25 mouse cellular contexts compared by ENCODE assay signal in genomic region chr4:46634881-46635280, GRCm38 (mm10). TPM values are rescaled to one million over a fixed set of nuclear protein-coding genes. Genes with fewer than 3 reads are reported as not detected.
DNase-seq lines count a peak whose midpoint lies in the region; ATAC-seq and TF ChIP-seq lines count a peak whose summit lies in the region.
"Had no signal": no experiment of that assay in that cellular context is flagged by ENCODE, and none has a peak within 500 bp of the region (broad histone marks: within the 10 kb centered on the region; RNA-seq: fewer than 3 reads in every experiment).

No protein-coding gene starts in this region.

- peak; percentile 47 for DNase-seq in midbrain, embryonic 11.5 days (ENCODE audit: low spot score, missing footprints)
- DNase-seq in CH12.LX (ENCODE audit: extremely low read depth) (no peak), liver (no peak)
- peak; percentile 72 for DNase-seq in brain, adult 2 months (ENCODE audit: low read depth, low spot score)
- no peak for DNase-seq in kidney, postnatal 4 days
- DNase-seq: adrenal gland, adult 2 months; adrenal gland, postnatal 14 days; cerebellum, adult 11-12 months; cerebellum, adult 8-10 months; cerebellum, postnatal 10 days; cerebellum, postnatal 36 days; embryo, embryonic 11 days; gastrocnemius, postnatal 25 days; heart, adult 18-20 months; heart, postnatal 10 days; heart, postnatal 36 days had no signal

- in situ Hi-C loops in CH12.LX (cut with MboI; ENCODE audit: low pct_ligation_motif_present, low pct_unique_long_range_greater_than_20kb, low sequenced_read_pairs): no loop called here

- WGBS in midbrain, embryonic 11.5 days: 64% methylated on average over 6 of the region's 6 CpGs
- 55% methylated on average over 6 of the region's 6 CpGs for WGBS in midbrain, embryonic 13.5 days

- no peak overlapping the region for H3K4me2 ChIP-seq in midbrain, embryonic 11.5 days
- H3K4me2 ChIP-seq in midbrain, embryonic 13.5 days (replicated peaks): no peak overlapping the region
- H3K4me2 ChIP-seq in CH12.LX (ENCODE audit: insufficient read depth, low read depth, poor library complexity, severe bottlenecking): no peak overlapping the region
- H3K4me2 ChIP-seq: forebrain, embryonic 13.5 days; heart, embryonic 12.5 days; heart, embryonic 15.5 days; hindbrain, embryonic 13.5 days had no signal

- no peak for TF ChIP-seq CTCF in CH12.LX (conservative IDR thresholded peaks at IDR 0.05 in 1 of 2, IDR thresholded peaks at IDR 0.05 in 1 of 2; ENCODE audit: low read depth in 2 of 2, low read length in 2 of 2)

- ATAC-seq in midbrain, embryonic 11.5 days (ENCODE audit: low FRiP score): no peak
- no peak for ATAC-seq in midbrain, embryonic 13.5 days
- ATAC-seq: forebrain, embryonic 13.5 days; forebrain, embryonic 16.5 days; hindbrain, embryonic 16.5 days had no signal

- no peak overlapping the region for H3K4me3 ChIP-seq in midbrain, embryonic 11.5 days (ENCODE audit: low read depth, low read length)
- H3K4me3 ChIP-seq in midbrain, embryonic 13.5 days (replicated peaks): no peak overlapping the region
- no peak overlapping the region for H3K4me3 ChIP-seq in CH12.LX (replicated peaks in 1 of 3; ENCODE audit: low read depth in 2 of 3, low read length in 2 of 3, poor library complexity in 1 of 3)
- H3K4me3 ChIP-seq: forebrain, embryonic 10.5 days; forebrain, embryonic 13.5 days; heart, embryonic 12.5 days; heart, embryonic 15.5 days; hindbrain, embryonic 10.5 days; hindbrain, embryonic 13.5 days had no signal

- H3K79me2 ChIP-seq in CH12.LX (replicated peaks; ENCODE audit: control insufficient read depth, extremely low read depth, insufficient read depth, poor library complexity, severe bottlenecking): no peaks in the 10 kb centered on the region

- no peak for TF ChIP-seq RAD21 in CH12.LX (IDR thresholded peaks at IDR 0.05; ENCODE audit: low read depth, low read length)

- no peak for TF ChIP-seq POLR2A in CH12.LX (IDR thresholded peaks at IDR 0.05; ENCODE audit: low read depth, low read length)

- no peaks in the 10 kb centered on the region for H3K9me3 ChIP-seq in midbrain, embryonic 11.5 days (ENCODE audit: control insufficient read depth, low read length)
- H3K9me3 ChIP-seq in midbrain, embryonic 13.5 days: no peaks in the 10 kb centered on the region
- H3K9me3 ChIP-seq in CH12.LX (replicated peaks; ENCODE audit: low read length): no peaks in the 10 kb centered on the region
- H3K9me3 ChIP-seq: forebrain, embryonic 10.5 days; forebrain, embryonic 13.5 days; heart, embryonic 12.5 days; heart, embryonic 15.5 days; hindbrain, embryonic 10.5 days; hindbrain, embryonic 13.5 days had no signal

- no peak overlapping the region for H3K27ac ChIP-seq in midbrain, embryonic 11.5 days (ENCODE audit: low read depth, low read length)
- no peak overlapping the region for H3K27ac ChIP-seq in midbrain, embryonic 13.5 days
- H3K27ac ChIP-seq in CH12.LX (ENCODE audit: insufficient read depth, low read depth): no peak overlapping the region
- H3K27ac ChIP-seq: forebrain, embryonic 10.5 days; forebrain, embryonic 13.5 days; heart, embryonic 15.5 days; hindbrain, embryonic 10.5 days; hindbrain, embryonic 13.5 days had no signal

- dilution Hi-C loops in CH12.LX (cut with MboI; ENCODE audit: extremely low pct_ligation_motif_present, extremely low pct_unique_long_range_greater_than_20kb, low sequenced_read_pairs): no loop called here

- H3K27me3 ChIP-seq in midbrain, embryonic 11.5 days (ENCODE audit: control insufficient read depth, insufficient read depth, low read length): no peaks in the 10 kb centered on the region
- no peaks in the 10 kb centered on the region for H3K27me3 ChIP-seq in midbrain, embryonic 13.5 days
- no peaks in the 10 kb centered on the region for H3K27me3 ChIP-seq in CH12.LX (replicated peaks)
- H3K27me3 ChIP-seq: hindbrain, embryonic 13.5 days had no signal

- 0 out of 2 replicates have a peak, but pooled peaks have one; percentile 48 for TF ChIP-seq EP300 in CH12.LX (IDR thresholded peaks at IDR 0.05; ENCODE audit: low read length)

- no peaks in the 10 kb centered on the region for H3K36me3 ChIP-seq in midbrain, embryonic 11.5 days (ENCODE audit: control insufficient read depth, insufficient read depth, low read length)
- no peaks in the 10 kb centered on the region for H3K36me3 ChIP-seq in midbrain, embryonic 13.5 days
- H3K36me3 ChIP-seq in CH12.LX (replicated peaks in 1 of 2; ENCODE audit: control insufficient read depth in 1 of 2, insufficient read depth in 1 of 2, low read length in 1 of 2): no peaks in the 10 kb centered on the region
- H3K36me3 ChIP-seq: forebrain, embryonic 10.5 days; heart, embryonic 12.5 days; heart, embryonic 15.5 days; hindbrain, embryonic 10.5 days; hindbrain, embryonic 13.5 days had no signal

- H3K9ac ChIP-seq in midbrain, embryonic 11.5 days (ENCODE audit: low read length): no peak overlapping the region
- H3K9ac ChIP-seq in midbrain, embryonic 13.5 days (replicated peaks): no peak overlapping the region
- no peak overlapping the region for H3K9ac ChIP-seq in CH12.LX (ENCODE audit: insufficient read depth, low read depth)
- H3K9ac ChIP-seq: forebrain, embryonic 13.5 days; heart, embryonic 12.5 days; heart, embryonic 15.5 days; hindbrain, embryonic 13.5 days had no signal

- no peaks in the 10 kb centered on the region for H3K4me1 ChIP-seq in midbrain, embryonic 11.5 days (ENCODE audit: control insufficient read depth, insufficient read depth, low read length)
- no peaks in the 10 kb centered on the region for H3K4me1 ChIP-seq in midbrain, embryonic 13.5 days (replicated peaks)
- H3K4me1 ChIP-seq in CH12.LX (ENCODE audit: control insufficient read depth in 1 of 2, insufficient read depth in 2 of 2): peaks cover 17 to 28% of the 10 kb centered on the region in 2 experiments
- H3K4me1 ChIP-seq: forebrain, embryonic 13.5 days; heart, embryonic 12.5 days; heart, embryonic 15.5 days; hindbrain, embryonic 13.5 days had no signal

TF ChIP-seq in CH12.LX, 34 proteins besides CTCF, POLR2A, EP300 and RAD21:
- TF ChIP-seq GABPA (IDR thresholded peaks at IDR 0.05; ENCODE audit: insufficient replicate concordance, low read depth, low read length) (no peak), HCFC1 (IDR thresholded peaks at IDR 0.05; ENCODE audit: low read depth, low read length) (no peak), CHD2 (IDR thresholded peaks at IDR 0.05; ENCODE audit: low read length) (peak; percentile 69), IRF4 (IDR thresholded peaks at IDR 0.05; ENCODE audit: low read depth, low read length) (peak; percentile 91), PAX5 (IDR thresholded peaks at IDR 0.05; ENCODE audit: low read length) (no peak), USF1 (IDR thresholded peaks at IDR 0.05; ENCODE audit: low read depth, low read length) (no peak), BHLHE40 (IDR thresholded peaks at IDR 0.05; ENCODE audit: low read depth, low read length) (no peak), JUN (IDR thresholded peaks at IDR 0.05; ENCODE audit: insufficient read depth, low read depth, low read length) (peak; percentile 47), MAZ (IDR thresholded peaks at IDR 0.05; ENCODE audit: low read depth, low read length) (no peak), JUND (conservative IDR thresholded peaks at IDR 0.05; ENCODE audit: low read depth, low read length) (peak; percentile 87), NRF1 (IDR thresholded peaks at IDR 0.05; ENCODE audit: low read depth, low read length) (no peak), ELF1 (IDR thresholded peaks at IDR 0.05; ENCODE audit: low read depth, low read length) (no peak), NELFE (IDR thresholded peaks at IDR 0.05; ENCODE audit: low read depth, low read length) (no peak), ZMIZ1 (IDR thresholded peaks at IDR 0.05; ENCODE audit: low read depth, low read length) (no peak), ZNF384 (IDR thresholded peaks at IDR 0.05; ENCODE audit: low read depth, low read length) (no peak), TCF12 (IDR thresholded peaks at IDR 0.05; ENCODE audit: low read depth, low read length) (no peak)

RNA-seq across cellular contexts. Expression of gene Tbc1d2, which starts 15.1 kb away (rescaled TPM):
- 0.43 and 0.60 TPM in 2 replicates for polyA plus RNA-seq in midbrain, embryonic 11.5 days (2014; fragmentation: Nextera tagmentation; extraction: Ambion mirVana)
- polyA plus RNA-seq in midbrain, embryonic 13.5 days (2015; fragmentation: Nextera tagmentation; extraction: Ambion mirVana): 0.54 and 0.55 TPM in 2 replicates
- 0.59 and 1.1 TPM in 2 replicates for total RNA-seq in CH12.LX (2012; rRNA removed)
- 0.12 TPM in 2 replicates for total RNA-seq in CH12.LX (2014; rRNA removed)
- polyA plus RNA-seq in CH12.LX (2012; ENCODE audit: insufficient read length, low read depth): 0.27 and 0.29 TPM in 2 replicates

RNA-seq across cellular contexts. Expression of gene Coro2a, which starts 32.9 kb away (rescaled TPM):
- 2.2 TPM in 2 replicates for polyA plus RNA-seq in midbrain, embryonic 11.5 days (2014; fragmentation: Nextera tagmentation; extraction: Ambion mirVana)
- polyA plus RNA-seq in midbrain, embryonic 13.5 days (2015; fragmentation: Nextera tagmentation; extraction: Ambion mirVana): 2.5 and 3.9 TPM in 2 replicates
- total RNA-seq in CH12.LX (2012; rRNA removed): 71.4 and 129 TPM in 2 replicates
- total RNA-seq in CH12.LX (2014; rRNA removed): 23.3 and 24.6 TPM in 2 replicates
- 152 and 223 TPM in 2 replicates for polyA plus RNA-seq in CH12.LX (2012; ENCODE audit: insufficient read length, low read depth)

Comparison
In these comparisons a context has a peak if more than half of its experiments do, and no peak if none do; other contexts are left out.
1. DNase-seq: peak in midbrain, embryonic 11.5 days (single experiment) and brain, adult 2 months (single experiment); none in CH12.LX (single experiment), kidney, postnatal 4 days (0 of 2) and liver (single experiment).
2. RNA of gene Coro2a, which starts 32.9 kb away (polyA plus RNA-seq): 152 to 223 TPM in CH12.LX; 2.5 to 3.9 TPM in midbrain, embryonic 13.5 days and 2.2 TPM in midbrain, embryonic 11.5 days; every median in the first group is over 10 times any median in the second.